Mouse (Mus musculus): ENCODE measurements at regions not wholly inside any gene's neighbourhood (a gene's known extent, or its start where the extent isn't known, plus 50 kb on each side); places are given as distances from the start of the nearest gene placed in this dataset.
"Not testable (repeated sequence)": the region's sequence is repeated elsewhere in the genome, so short reads cannot be mapped to it uniquely, and the experiment has no call there.

DNA sequence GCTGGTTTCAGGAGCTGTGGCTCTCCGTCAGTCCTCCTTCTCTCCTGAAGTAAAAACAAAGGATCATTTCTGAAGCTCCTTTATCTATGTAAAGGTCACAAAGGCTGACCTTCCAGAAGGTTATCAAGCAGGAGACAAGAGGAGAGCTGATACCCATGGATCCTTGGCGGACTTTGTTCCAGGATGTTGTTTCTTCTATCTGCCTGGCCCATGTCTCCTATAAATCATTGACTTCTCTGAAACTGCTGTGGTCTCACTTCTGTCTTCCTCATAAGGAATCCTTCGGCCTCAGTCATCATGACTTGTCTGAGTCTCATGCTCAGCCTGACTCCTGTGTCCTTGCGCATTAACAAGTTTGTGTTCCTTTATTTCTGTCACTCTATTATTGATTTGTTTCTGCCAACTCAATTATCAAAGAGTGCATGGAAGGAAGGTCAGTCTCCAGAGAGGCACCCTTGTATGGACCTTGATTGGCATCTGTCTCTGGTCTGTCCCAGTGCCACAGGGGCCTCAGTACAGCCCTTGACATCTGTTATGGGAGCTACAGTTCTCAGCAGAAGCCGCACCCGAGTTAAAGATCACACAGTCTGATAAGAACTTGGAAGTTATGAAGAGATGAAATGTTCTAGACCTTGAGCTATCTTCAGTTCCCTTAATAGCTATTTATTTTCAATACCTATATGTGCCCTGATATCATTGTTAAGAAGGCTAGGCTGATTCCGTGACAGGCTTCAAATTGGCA lies 53.2 kb upstream of the Dazl start:
- DNase-seq, result no peak

DNA sequence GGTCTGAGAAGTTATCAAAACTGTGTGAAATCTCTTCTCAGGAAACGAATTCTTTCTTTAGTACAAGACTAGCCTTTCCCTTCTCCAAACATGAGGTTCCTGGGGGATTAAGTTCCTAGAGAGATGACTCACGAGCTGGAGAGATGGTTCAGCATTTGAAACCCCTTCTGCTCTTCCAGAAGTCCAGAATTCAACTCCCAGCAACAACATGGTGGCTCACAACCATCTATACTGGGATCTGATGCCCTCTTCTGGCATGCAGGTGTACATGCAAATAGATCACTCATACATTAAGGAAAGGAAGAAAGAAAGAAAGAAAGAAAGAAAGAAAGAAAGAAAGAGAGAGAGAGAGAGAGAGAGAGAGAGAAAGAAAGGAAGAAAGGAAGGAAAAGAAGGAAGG lies 60.4 kb upstream of the Dazl start:
- not testable (repeated sequence) for DNase-seq

DNA sequence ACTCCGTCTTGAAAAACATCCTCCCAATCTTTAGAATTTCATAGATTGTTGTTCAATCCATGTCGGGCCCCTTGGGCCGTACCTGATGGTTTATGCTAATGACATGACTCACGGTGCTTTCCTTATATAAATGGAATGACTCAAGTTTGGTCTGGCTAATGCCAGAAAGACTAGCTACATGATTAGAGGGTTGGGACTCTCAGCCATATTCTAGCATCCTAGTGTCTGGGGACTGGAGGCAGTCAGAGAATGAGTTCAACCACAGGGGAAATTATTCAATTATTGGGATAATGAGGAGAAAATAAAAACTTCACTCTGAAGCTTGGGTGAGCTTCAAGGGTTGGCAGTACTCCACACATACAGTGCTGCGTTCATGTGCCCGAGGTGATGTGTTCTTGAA lies 60.9 kb upstream of the Dazl start:
- DNase-seq, result no peak

- no peak for DNase-seq
Observed at GRCm38 (mm10) chr17:50361657-50362233, 68.3 kb upstream of the Dazl start.

GRCm38 (mm10) chr17:50365396-50365795 lies 72.0 kb upstream of the Dazl start:
- DNase-seq, result no peak

GRCm38 (mm10) chr17:50366181-50366580 lies 72.7 kb upstream of the Dazl start:
- no peak for DNase-seq

GRCm38 (mm10) chr17:50369216-50369875 lies 75.9 kb upstream of the Dazl start:
- no peak for DNase-seq

DNA sequence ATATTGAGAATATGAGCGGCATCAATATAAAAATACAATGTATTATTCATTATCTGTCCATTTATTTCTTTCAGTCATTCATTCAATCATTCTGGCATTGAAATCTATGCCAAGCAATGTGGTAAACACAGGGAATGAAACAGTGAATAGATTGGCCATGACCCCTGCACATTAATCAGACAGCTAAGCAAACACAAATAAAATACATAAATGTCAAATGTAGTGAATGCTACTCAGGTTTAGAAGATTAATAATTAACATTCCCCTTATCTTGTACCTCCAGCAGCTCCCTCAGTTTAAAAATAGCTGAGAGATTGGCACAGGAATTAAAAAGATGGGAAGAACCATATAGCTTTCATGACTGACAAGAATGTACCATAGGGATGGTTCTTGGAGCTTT lies 77.0 kb upstream of the Dazl start:
- DNase-seq, result no peak

DNA sequence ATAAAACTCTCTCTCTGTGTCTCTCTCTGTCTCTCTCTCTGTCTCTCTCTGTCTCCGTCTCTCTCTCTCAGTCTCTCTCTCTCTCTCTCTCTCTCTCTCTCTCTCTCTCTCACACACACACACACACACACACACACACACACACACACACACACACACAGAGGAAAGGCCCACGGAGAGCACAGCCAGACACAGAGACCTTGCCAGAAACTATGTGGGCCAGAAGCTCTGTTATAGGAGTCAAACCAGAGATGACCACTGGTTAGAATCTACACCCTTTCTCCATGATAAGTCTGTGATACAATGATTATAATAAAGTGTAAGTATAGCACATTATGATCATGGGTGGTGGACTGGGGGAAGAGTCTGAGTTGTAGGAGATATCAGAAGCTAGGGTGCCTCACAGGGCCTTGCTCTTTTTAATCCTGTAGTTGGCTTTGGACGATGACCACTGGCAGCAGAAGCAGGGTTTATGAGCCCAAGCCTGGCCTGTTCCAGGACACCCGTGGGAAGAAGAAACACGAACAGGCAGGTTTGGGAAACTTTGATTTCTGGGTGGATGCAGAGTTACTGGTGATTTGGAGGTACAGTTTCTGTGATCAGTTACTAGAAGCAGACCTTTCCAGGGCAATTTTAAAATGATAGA lies 80.2 kb upstream of the Dazl start:
- no peak for DNase-seq

DNA sequence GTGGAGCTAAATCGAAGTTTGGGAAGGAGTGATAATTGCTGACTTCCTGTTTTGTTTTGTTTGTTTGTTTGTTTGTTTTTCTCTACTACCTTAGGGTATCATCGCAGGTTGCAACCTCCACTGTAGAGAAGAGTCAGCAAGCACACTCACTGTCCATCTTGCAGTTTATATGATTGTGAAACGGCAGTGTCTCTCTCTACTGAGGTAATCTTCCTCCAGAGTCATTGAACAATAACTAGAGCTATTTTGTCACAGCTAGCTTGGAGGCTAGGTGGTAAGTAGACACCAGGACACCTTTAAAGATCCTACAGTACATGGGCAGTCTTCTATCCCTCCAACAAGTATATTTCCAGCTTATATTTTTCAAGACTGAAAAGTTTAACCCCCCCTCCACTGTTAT lies 82.0 kb upstream of the Dazl start:
- no peak for DNase-seq

DNA sequence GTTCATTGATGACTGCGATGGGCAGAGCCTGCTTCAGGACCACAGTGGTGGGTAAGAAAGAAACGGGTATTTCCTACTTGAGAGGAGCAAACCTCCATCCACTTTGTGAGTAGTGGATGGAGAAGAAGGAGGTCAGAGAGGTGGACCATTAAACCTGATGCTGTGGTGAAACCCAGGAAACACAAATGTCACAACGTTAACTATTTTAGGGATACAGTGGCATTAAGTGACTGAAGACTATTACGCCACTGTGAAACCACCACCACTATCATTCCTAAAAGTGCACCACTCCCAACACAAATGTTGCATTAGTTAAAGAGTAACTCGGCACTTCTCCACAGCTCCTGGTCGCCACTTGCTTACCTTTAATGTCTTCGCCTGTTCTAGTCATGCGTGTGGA lies 83.3 kb upstream of the Dazl start:
- DNase-seq, result no peak

DNA sequence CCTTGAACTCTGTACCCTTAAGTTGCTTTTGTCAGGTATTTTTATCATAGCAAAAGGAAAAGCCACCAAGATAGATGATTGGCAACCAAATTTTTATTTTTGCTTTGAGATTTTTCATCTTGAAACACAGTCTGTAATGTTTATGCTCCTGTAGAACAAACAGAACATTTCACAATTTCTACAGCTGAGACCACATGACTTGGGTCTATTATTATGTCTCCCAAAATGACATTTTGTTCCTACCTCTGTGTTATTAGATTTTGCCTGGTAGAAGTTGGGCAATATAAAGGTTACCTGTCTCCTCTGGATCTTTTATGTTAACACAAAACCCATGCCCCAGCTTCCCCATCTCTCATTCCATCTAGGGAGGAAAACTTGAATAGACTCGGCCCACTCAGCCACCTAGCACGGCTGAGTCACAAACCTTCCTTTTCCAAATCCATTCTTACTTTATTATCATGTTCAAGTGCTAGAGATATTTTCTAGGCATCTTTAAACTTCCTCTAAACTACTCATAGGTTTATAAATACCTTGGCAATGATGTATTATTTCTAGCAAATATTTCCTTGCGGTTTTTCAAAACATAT lies 84.8 kb upstream of the Dazl start:
- no peak for DNase-seq

DNA sequence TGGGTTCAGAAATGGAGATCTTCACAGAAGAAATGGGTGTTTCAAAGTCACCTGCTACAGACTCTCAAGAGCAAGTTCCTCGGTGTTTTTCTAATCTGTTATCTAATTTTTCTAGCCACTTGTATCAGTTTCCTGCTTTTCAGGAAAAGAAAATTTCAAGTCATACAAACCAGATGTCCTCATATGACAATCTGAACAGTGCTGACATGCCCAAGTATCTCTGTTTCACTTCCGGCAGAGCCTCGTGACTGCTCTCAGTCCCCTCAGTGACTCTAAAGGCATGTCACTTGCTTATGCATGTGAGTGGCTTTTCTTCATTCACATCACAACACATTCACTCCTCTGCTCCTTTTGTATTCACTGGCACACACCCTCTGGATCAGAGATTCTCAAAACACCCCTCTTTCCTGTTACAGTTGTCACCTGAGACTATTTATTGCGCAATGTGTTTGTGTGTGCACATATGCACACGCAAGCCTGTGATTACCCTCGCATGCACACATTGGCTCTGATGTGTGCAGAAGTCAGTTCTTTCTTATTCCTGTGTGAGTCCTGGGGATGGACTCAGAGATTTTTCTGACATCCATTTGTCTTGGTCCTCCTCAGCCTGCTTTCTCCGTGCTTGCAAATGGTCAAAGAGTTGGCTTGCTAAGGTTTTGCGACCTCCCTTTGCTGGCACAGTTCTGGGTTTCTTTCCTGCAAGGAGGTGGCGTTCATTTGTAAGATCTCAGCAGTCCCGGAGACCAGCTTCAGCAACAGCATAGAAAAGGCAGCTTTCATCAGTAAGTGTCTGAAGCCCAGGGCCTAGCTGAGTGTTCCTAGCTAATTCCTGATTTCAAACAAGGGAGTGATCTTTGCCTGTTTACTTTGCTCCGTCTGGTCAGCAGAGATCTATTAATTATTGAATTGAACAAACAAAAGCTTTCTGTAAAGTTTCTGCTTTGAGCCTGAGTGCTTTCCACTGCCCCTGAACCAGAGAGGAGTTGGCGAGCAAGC lies 95.6 kb upstream of the Dazl start:
- no peak for DNase-seq

DNA sequence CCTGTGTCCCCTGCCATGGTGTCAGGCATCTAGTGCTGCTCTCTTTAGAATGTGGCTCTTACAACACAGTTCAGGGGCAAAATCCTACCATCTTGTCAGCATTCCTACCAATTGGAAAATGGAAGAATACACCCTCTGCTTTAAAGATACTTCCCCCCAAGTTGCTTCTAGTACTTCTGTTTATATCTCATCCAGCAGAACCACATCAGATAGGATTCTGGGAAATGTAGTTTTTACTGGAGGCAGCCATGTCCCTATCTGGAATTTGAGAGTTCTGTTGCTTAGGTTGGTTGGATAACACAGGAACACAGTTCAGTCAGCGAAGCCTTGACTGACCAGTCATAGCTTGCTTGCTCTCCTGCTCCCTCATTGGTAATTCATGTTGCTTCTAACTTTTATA lies 96.7 kb upstream of the Dazl start:
- no peak for DNase-seq

- no peak for DNase-seq
Observed at GRCm38 (mm10) chr17:50391207-50391606, 97.8 kb upstream of the Dazl start.

GRCm38 (mm10) chr17:50391996-50392395 lies 98.6 kb upstream of the Dazl start:
- DNase-seq, result no peak

GRCm38 (mm10) chr17:50392428-50392827 lies 99.0 kb upstream of the Dazl start:
- DNase-seq, result no peak

- peak; percentile 54 for DNase-seq
Observed at GRCm38 (mm10) chr17:50392966-50393365, 99.5 kb upstream of the Dazl start.

- peak; percentile 83 for DNase-seq
Observed at GRCm38 (mm10) chr17:50393698-50394097, 100.3 kb upstream of the Dazl start.

DNA sequence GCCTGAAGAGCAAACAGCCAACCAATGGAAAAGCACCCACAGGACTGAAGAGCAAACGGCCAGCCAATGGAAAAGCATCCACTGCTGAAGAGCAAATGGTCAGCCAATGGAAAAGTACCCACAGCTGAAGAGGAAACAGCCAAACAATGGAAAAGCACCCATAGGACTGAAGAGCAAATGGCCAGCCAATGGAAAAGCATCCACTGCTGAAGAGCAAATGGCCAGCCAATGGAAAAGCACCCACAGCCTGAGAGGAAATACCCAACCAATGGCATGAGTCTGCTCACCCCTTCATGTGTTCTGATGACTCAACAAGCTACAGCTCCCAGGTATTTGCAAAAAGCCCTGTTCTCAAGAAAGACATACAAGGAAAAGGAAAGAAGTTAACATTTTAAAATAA lies 101.4 kb upstream of the Dazl start:
- DNase-seq, result no peak

- DNase-seq, result no peak
Observed at GRCm38 (mm10) chr17:50395669-50396068, 102.2 kb upstream of the Dazl start.

GRCm38 (mm10) chr17:50397324-50397723 lies 103.9 kb upstream of the Dazl start:
- DNase-seq, result no peak

Data from adrenal gland, postnatal 14 days (tissue).